Mouse (Mus musculus): ENCODE measurements around the gene Aox2.

DNA sequence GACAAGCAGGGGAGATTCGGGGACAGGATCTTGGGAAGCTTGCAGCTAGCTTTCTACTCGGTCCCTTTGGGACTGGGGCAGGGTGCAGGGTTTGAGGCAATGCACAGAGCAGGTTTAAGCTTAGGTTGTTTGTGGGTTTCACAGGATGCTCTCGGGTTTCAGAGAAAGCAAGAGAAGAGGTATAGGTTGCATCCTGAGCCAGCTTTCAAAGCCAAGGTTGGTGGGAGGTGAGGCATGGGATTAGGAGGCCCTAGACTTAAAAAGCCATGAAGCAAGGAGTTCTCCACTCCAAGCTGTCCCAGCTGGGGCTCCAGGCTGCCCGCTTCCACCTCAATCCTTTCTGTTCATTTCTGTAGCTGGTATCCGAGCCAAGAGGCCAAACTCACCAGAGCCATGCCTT, at the start of gene Aox2:
- TF ChIP-seq CTCF (IDR thresholded peaks at IDR 0.05; ENCODE audit: low read depth), result no peak
- no peak for TF ChIP-seq EP300 (IDR thresholded peaks at IDR 0.05; ENCODE audit: low read depth)
